Mouse (Mus musculus) adrenal gland, adult 10 weeks (tissue): Measurements from ENCODE around the gene Prkd1. TPM values are rescaled to one million over a fixed set of nuclear protein-coding genes. Genes with fewer than 3 reads are reported as not detected.

Source experiments
- polyA plus RNA-seq: library from polyadenylated mRNA; stranded (reverse); fragments of 350-450 nt; fragmentation: Illumina TruSeq; extraction: RNeasy Lipid Tissue Mini Kit (QIAGEN cat#74804); gene quantifications from one replicate; pipeline ENCODE4 v1.2.3, GENCODE M21; 2014; ENCODE audit warnings: low read depth, low replicate concordance

The Prkd1 gene
- 23.0 TPM for polyA plus RNA-seq

GRCm38 (mm10) chr12:50648671-50649541, at the start of gene Prkd1:
Gene Prkd1, minus strand, starts transcription at chr12:50649098.

